Mouse (Mus musculus) bone marrow macrophage, adult 2 months (primary cell): ENCODE measurements around the gene Zdhhc22.

ENCODE experiments used
- CTCF ChIP-seq: IDR thresholded peaks from 2 replicates; pipeline ENCODE4 v1.5.1; 2012; ENCODE audit warnings: low read depth, mild to moderate bottlenecking, low read length, moderate library complexity
- POLR2A ChIP-seq: IDR thresholded peaks from 2 replicates; pipeline ENCODE4 v1.6.1; 2012; ENCODE audit warnings: mild to moderate bottlenecking, low read depth, low read length, borderline replicate concordance

GRCm38 (mm10) chr12:86964278-86965057 is 25.8 kb downstream of the Zdhhc22 start:
- TF ChIP-seq CTCF (no peak), POLR2A (no peak)
